Mouse (Mus musculus): Measurements from ENCODE around the gene Hs3st1. TPM values are rescaled to one million over a fixed set of nuclear protein-coding genes. Genes with fewer than 3 reads are reported as not detected.

The Hs3st1 gene
- polyA plus RNA-seq (2017; shearing (Covaris generic)), result not detected

DNA sequence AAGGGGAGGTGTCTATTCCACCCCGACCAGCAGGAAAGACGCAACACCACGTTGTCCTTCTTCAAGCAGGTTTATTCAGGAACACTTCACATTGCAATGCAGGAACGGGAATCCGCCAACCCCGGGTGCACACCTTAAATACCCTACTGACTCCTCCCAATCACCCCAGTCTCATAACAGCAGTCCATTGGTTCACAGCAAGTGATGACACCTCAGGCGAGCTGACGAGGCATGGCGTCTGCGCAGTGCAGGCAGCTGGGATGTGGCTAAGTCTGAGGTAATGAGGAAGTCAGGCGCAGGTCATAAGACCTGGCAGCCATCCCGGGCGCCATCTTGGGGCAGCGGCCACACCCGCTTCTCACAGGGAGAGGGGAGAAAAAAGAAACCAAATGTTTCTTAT, at the start of gene Hs3st1:
TSS of gene Hs3st1 (minus strand) at position 101 of the 400 bp plus-strand sequence.

Data from activated CD4-positive, CD25-positive, alpha-beta regulatory T cell, adult 9 weeks (primary cell).